Mouse (Mus musculus) c-Kit-positive CD71-negative TER-119-negative erythroid progenitor cells, embryonic 14.5 days (primary cell): ENCODE measurements around the gene Mfn2.
A peak's percentile ranks its signal among the peaks of the same experiment; 100 is the strongest.

ENCODE experiments used
- DNase-seq: peaks from one replicate; pipeline ENCODE4 v3.0.0-alpha.2; 2013; ENCODE audit warnings: low read depth

Mfn2 gene

GRCm38 (mm10) chr4:147904313-147905089 lies at the start of gene Mfn2:
Mfn2 (minus strand) TSS chr4:147904704.
- DNase-seq, result peak; percentile 83

- peak; percentile 50 for DNase-seq
These were observed 49.1 kb upstream of the Mfn2 start for GRCm38 (mm10) chr4:147953590-147953989.

GRCm38 (mm10) chr4:147947511-147947910 lies 43.0 kb upstream of the Mfn2 start:
- DNase-seq, result no peak

- DNase-seq, result no peak
These were observed 38.5 kb upstream of the Mfn2 start for GRCm38 (mm10) chr4:147943005-147943404.

GRCm38 (mm10) chr4:147941045-147942020 lies 36.8 kb upstream of the Mfn2 start:
- DNase-seq, result no peak

- peak; percentile 80 for DNase-seq
These were observed 36.1 kb upstream of the Mfn2 start, which contains the start of gene 2510039O18Rik for GRCm38 (mm10) chr4:147940576-147941044. 2510039O18Rik (plus strand) TSS chr4:147940895.

- no peak for DNase-seq
These were observed 35.6 kb upstream of the Mfn2 start for GRCm38 (mm10) chr4:147940111-147940510.

- DNase-seq, result no peak
These were observed 33.9 kb upstream of the Mfn2 start for GRCm38 (mm10) chr4:147938148-147939096.

- no peak for DNase-seq
These were observed 33.0 kb upstream of the Mfn2 start for GRCm38 (mm10) chr4:147937486-147937885.

- no peak for DNase-seq
These were observed 32.5 kb upstream of the Mfn2 start for GRCm38 (mm10) chr4:147937021-147937420.

GRCm38 (mm10) chr4:147936331-147936954 lies 31.9 kb upstream of the Mfn2 start, which contains the start of gene Plod1:
Plod1 (minus strand) TSS chr4:147936767.
- peak; percentile 33 for DNase-seq

GRCm38 (mm10) chr4:147935904-147936303 lies 31.4 kb upstream of the Mfn2 start:
- DNase-seq, result no peak

- no peak for DNase-seq
These were observed 30.1 kb upstream of the Mfn2 start for GRCm38 (mm10) chr4:147934611-147935010.

GRCm38 (mm10) chr4:147934134-147934533 lies 29.6 kb upstream of the Mfn2 start:
- DNase-seq, result no peak

- DNase-seq, result no peak
These were observed 26.4 kb upstream of the Mfn2 start for GRCm38 (mm10) chr4:147930946-147931345.

GRCm38 (mm10) chr4:147928540-147928939 lies 24.0 kb upstream of the Mfn2 start:
- no peak for DNase-seq

- DNase-seq, result no peak
These were observed 23.6 kb upstream of the Mfn2 start for GRCm38 (mm10) chr4:147928136-147928535.

GRCm38 (mm10) chr4:147927705-147928104 lies 23.2 kb upstream of the Mfn2 start:
- DNase-seq, result no peak

- DNase-seq, result no peak
These were observed 17.8 kb upstream of the Mfn2 start for GRCm38 (mm10) chr4:147922341-147922740.

GRCm38 (mm10) chr4:147920973-147921372 lies 16.5 kb upstream of the Mfn2 start:
- DNase-seq, result no peak
